22 mouse cellular contexts compared by ENCODE assay signal in the genomic region with DNA sequence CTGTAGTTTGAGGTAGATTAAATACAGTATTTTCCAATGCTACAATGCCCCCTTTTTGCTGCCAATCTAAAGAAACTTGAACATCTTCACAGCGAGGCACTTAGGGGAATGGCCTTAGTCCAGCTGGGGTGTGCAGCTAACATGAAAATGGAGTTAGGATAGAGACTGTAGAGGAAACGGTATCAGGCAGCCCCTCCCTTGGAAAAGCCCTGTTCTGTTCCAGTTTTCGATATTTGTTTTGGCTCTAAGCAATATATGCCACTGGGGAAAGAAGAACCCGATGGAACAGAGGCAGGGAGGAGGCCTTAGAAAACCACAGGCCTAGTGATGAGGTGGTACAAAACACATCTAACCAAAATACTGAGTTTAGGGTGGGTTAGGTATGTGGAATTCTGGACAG. TPM values are rescaled to one million over a fixed set of nuclear protein-coding genes. Genes with fewer than 3 reads are reported as not detected.
DNase-seq lines count a peak whose midpoint lies in the region; ATAC-seq and TF ChIP-seq lines count a peak whose summit lies in the region.
"Had no signal": no experiment of that assay in that cellular context is flagged by ENCODE, and none has a peak within 500 bp of the region (broad histone marks: within the 10 kb centered on the region; RNA-seq: fewer than 3 reads in every experiment).

No protein-coding gene starts in this region.

- H3K9ac ChIP-seq in heart, embryonic 12.5 days: no peak overlapping the region
- no peak overlapping the region for H3K9ac ChIP-seq in midbrain, embryonic 11.5 days (ENCODE audit: low read length)
- H3K9ac ChIP-seq in midbrain, postnatal 0 days (replicated peaks; ENCODE audit: low read length, poor library complexity, severe bottlenecking): no peak overlapping the region
- H3K9ac ChIP-seq: embryonic facial prominence, embryonic 13.5 days; hindbrain, embryonic 12.5 days had no signal

- intact Hi-C loops in heart, postnatal 14 days (cut with DNase I): no loop called here

- H3K4me2 ChIP-seq in heart, embryonic 12.5 days: no peak overlapping the region
- no peak overlapping the region for H3K4me2 ChIP-seq in midbrain, embryonic 11.5 days
- no peak overlapping the region for H3K4me2 ChIP-seq in midbrain, postnatal 0 days (ENCODE audit: low read depth, low read length, poor library complexity, severe bottlenecking)
- H3K4me2 ChIP-seq: embryonic facial prominence, embryonic 13.5 days; hindbrain, embryonic 12.5 days had no signal

- no peaks in the 10 kb centered on the region for H3K9me3 ChIP-seq in heart, embryonic 10.5 days
- H3K9me3 ChIP-seq in heart, embryonic 12.5 days (replicated peaks): 0 out of 2 replicates have a peak, but pooled peaks cover 3% of the 10 kb centered on the region
- no peaks in the 10 kb centered on the region for H3K9me3 ChIP-seq in midbrain, embryonic 11.5 days (ENCODE audit: control insufficient read depth, low read length)
- no peaks in the 10 kb centered on the region for H3K9me3 ChIP-seq in midbrain, postnatal 0 days (ENCODE audit: low read length)
- H3K9me3 ChIP-seq: embryonic facial prominence, embryonic 13.5 days; forebrain, embryonic 10.5 days had no signal

- ATAC-seq in heart, embryonic 12.5 days (ENCODE audit: insufficient number of reproducible peaks, low FRiP score): peak; percentile 66; the same call in 1 of the 2 replicates
- no peak for ATAC-seq in midbrain, embryonic 11.5 days (ENCODE audit: low FRiP score)
- no peak for ATAC-seq in midbrain, postnatal 0 days (ENCODE audit: low FRiP score)
- ATAC-seq: forebrain, embryonic 14.5 days; hindbrain, embryonic 16.5 days; inflammation-experienced regulatory T-cells, adult 6 months; intestine, postnatal 0 days had no signal

- H3K4me1 ChIP-seq in heart, embryonic 10.5 days: no peaks in the 10 kb centered on the region
- no peaks in the 10 kb centered on the region for H3K4me1 ChIP-seq in heart, embryonic 12.5 days (replicated peaks)
- H3K4me1 ChIP-seq in midbrain, embryonic 11.5 days (ENCODE audit: control insufficient read depth, insufficient read depth, low read length): no peaks in the 10 kb centered on the region
- no peaks in the 10 kb centered on the region for H3K4me1 ChIP-seq in midbrain, postnatal 0 days (ENCODE audit: insufficient read depth, low read length)
- H3K4me1 ChIP-seq: forebrain, embryonic 10.5 days; hindbrain, embryonic 12.5 days had no signal

- peak; percentile 90 for DNase-seq in heart, adult 11 months
- DNase-seq in heart, embryonic 10.5 days (ENCODE audit: low spot score): no peak
- DNase-seq in heart, postnatal 14 days: no peak
- peak; percentile 21 for DNase-seq in midbrain, embryonic 11.5 days (ENCODE audit: low spot score, missing footprints)
- DNase-seq in midbrain, postnatal 0 days (ENCODE audit: low spot score): no peak
- DNase-seq in frontal cortex, postnatal 14 days (ENCODE audit: low spot score in 2 of 2): no peak
- DNase-seq: adrenal gland, postnatal 10 days; cerebellum, adult 11 months; cerebellum, adult 9-10 months; cerebellum, postnatal 25 days; gastrocnemius, postnatal 14 days; kidney, adult 8-10 months had no signal

- no peaks in the 10 kb centered on the region for H3K27me3 ChIP-seq in heart, embryonic 10.5 days (ENCODE audit: insufficient read depth, poor library complexity, severe bottlenecking)
- H3K27me3 ChIP-seq in heart, embryonic 12.5 days (replicated peaks): no peaks in the 10 kb centered on the region
- H3K27me3 ChIP-seq in midbrain, embryonic 11.5 days (ENCODE audit: control insufficient read depth, insufficient read depth, low read length): no peaks in the 10 kb centered on the region
- no peaks in the 10 kb centered on the region for H3K27me3 ChIP-seq in midbrain, postnatal 0 days (ENCODE audit: insufficient read depth, low read length)
- H3K27me3 ChIP-seq: CH12.LX; embryonic facial prominence, embryonic 13.5 days; hindbrain, embryonic 12.5 days had no signal

- WGBS in heart, embryonic 10.5 days: 77% methylated on average over 4 of the region's 4 CpGs
- 64% methylated on average over 4 of the region's 4 CpGs for WGBS in heart, embryonic 12.5 days
- WGBS in midbrain, embryonic 11.5 days: 85% methylated on average over 4 of the region's 4 CpGs
- 85% methylated on average over 4 of the region's 4 CpGs for WGBS in midbrain, postnatal 0 days

- no peak for TF ChIP-seq CTCF in midbrain, postnatal 0 days (IDR thresholded peaks at IDR 0.05)

- H3K4me3 ChIP-seq in heart, embryonic 10.5 days: no peak overlapping the region
- H3K4me3 ChIP-seq in heart, embryonic 12.5 days: no peak overlapping the region
- no peak overlapping the region for H3K4me3 ChIP-seq in midbrain, embryonic 11.5 days (ENCODE audit: low read depth, low read length)
- H3K4me3 ChIP-seq in midbrain, postnatal 0 days (ENCODE audit: low read depth, low read length): no peak overlapping the region
- H3K4me3 ChIP-seq: embryonic facial prominence, embryonic 13.5 days; erythroblast, embryonic 14.5 days; forebrain, embryonic 10.5 days; hindbrain, embryonic 12.5 days had no signal

- no peak overlapping the region for H3K27ac ChIP-seq in heart, embryonic 10.5 days
- H3K27ac ChIP-seq in heart, embryonic 12.5 days (ENCODE audit: poor library complexity, severe bottlenecking): no peak overlapping the region
- H3K27ac ChIP-seq in midbrain, embryonic 11.5 days (ENCODE audit: low read depth, low read length): no peak overlapping the region
- no peak overlapping the region for H3K27ac ChIP-seq in midbrain, postnatal 0 days (ENCODE audit: low read depth, low read length)
- H3K27ac ChIP-seq: embryonic facial prominence, embryonic 13.5 days; forebrain, embryonic 10.5 days; hindbrain, embryonic 12.5 days had no signal

- H3K36me3 ChIP-seq in heart, embryonic 10.5 days: no peaks in the 10 kb centered on the region
- no peaks in the 10 kb centered on the region for H3K36me3 ChIP-seq in heart, embryonic 12.5 days
- H3K36me3 ChIP-seq in midbrain, embryonic 11.5 days (ENCODE audit: control insufficient read depth, insufficient read depth, low read length): no peaks in the 10 kb centered on the region
- no peaks in the 10 kb centered on the region for H3K36me3 ChIP-seq in midbrain, postnatal 0 days (ENCODE audit: insufficient read depth, low read length)
- H3K36me3 ChIP-seq: embryonic facial prominence, embryonic 13.5 days; forebrain, embryonic 10.5 days; hindbrain, embryonic 12.5 days had no signal

RNA-seq across cellular contexts. Expression of a gene that starts 42.0 kb away (rescaled TPM):
- 6.8 and 9.4 TPM in 2 replicates for polyA plus RNA-seq in heart, embryonic 10.5 days (2016; fragmentation: Nextera tagmentation; extraction: Ambion mirVana)
- 4.6 and 4.8 TPM in 2 replicates for polyA plus RNA-seq in heart, embryonic 12.5 days (2016; fragmentation: Nextera tagmentation; extraction: Ambion mirVana)
- 1 to 10 TPM; 8.9 to 9.0 TPM for total RNA-seq in heart, postnatal 14 days (2021)
- 9.6 and 9.7 TPM in 2 replicates for polyA plus RNA-seq in midbrain, embryonic 11.5 days (2014; fragmentation: Nextera tagmentation; extraction: Ambion mirVana)
- 10.9 and 16.8 TPM in 2 replicates for total RNA-seq in midbrain, postnatal 0 days (2014; rRNA removed)
- 15.1 and 17.3 TPM in 2 replicates for polyA plus RNA-seq in midbrain, postnatal 0 days (2015; fragmentation: Nextera tagmentation; extraction: Ambion mirVana)

Comparison
In these comparisons a context has a peak if more than half of its experiments do, and no peak if none do; other contexts are left out.
1. DNase-seq: peak in heart, adult 11 months (single experiment) and midbrain, embryonic 11.5 days (single experiment); none in heart, embryonic 10.5 days (single experiment), heart, postnatal 14 days (0 of 2), midbrain, postnatal 0 days (single experiment) and frontal cortex, postnatal 14 days (0 of 2).